Mouse (Mus musculus) gastrocnemius, postnatal 25 days (tissue): Measurements from ENCODE around the gene Fibcd1. TPM values are rescaled to one million over a fixed set of nuclear protein-coding genes. Genes with fewer than 3 reads are reported as not detected.

Experiments used
- DNase-seq: peaks from one replicate; pipeline ENCODE4 v3.0.0; 2022
- total RNA-seq, 2 experiments: library from RNA; stranded (reverse); gene quantifications; 1 replicate in 1 of 2; 2 replicates in 1 of 2; pipeline ENCODE4 v1.2.3; 2021

Gene Fibcd1
- total RNA-seq, 2 experiments from 2014 or later = not detected

DNA sequence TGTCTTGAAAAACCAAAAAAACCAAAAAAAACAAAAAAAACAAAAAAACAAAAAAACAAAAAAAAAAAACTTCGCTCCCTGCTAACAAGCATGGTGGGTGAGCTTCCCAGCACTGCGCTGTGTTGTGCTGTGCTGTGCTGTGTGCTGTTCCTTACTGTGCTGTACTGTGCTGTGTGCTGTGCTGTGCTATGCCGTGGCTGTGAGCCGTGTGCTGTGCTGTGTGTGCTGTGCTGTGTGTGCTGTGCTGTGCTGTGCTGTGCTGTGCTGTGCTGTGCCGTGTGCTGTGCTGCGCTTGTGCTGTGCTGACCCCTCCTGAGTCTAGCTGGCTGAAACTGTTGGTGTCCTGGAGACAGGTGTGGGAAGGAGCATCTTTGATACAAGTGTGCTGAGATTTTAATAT is 78.7 kb downstream of the Fibcd1 start:
- no peak for DNase-seq

Other genes starting within 250 kb of the Fibcd1 start
- gene Prdm12, start 206.0 kb downstream of the Fibcd1 start, total RNA-seq = not detected
- gene Exosc2, start 175.3 kb downstream of the Fibcd1 start, total RNA-seq = 1 to 10 TPM; 6.3 to 7.2 TPM
- 10 to 100 TPM; 21.9 to 25.2 TPM for gene Abl1, start 157.6 kb downstream of the Fibcd1 start, total RNA-seq
- gene Qrfp, start 35.4 kb downstream of the Fibcd1 start, total RNA-seq = not detected
- gene Lamc3, start 41.3 kb upstream of the Fibcd1 start, total RNA-seq = under 1 TPM; 0.29 to 0.79 TPM
- gene Aif1l, start 104.1 kb upstream of the Fibcd1 start, total RNA-seq = 1 to 10 TPM; 4.2 to 5.8 TPM
- 10 to 100 TPM; 18.6 to 21.4 TPM for gene Nup214, start 128.4 kb upstream of the Fibcd1 start, total RNA-seq
- gene Fam78a, start 238.9 kb upstream of the Fibcd1 start, total RNA-seq = 10 to 100 TPM; 15.1 to 15.9 TPM
- 10 to 100 TPM; 90.9 to 97.0 TPM for gene Plpp7, start 249.5 kb upstream of the Fibcd1 start, total RNA-seq